Mouse (Mus musculus) ES-Bruce4 (cell line): Measurements from ENCODE around the gene Sesn3. TPM values are rescaled to one million over a fixed set of nuclear protein-coding genes. Genes with fewer than 3 reads are reported as not detected.

Experiments
- H3K27ac ChIP-seq: 2 replicates; pipeline ENCODE4 v1.5.1; 2012; ENCODE audit warnings: low read length, inconsistent platforms; ENCODE audit not compliant: insufficient read depth
- H3K27me3 ChIP-seq: 2 replicates; pipeline ENCODE4 v1.6.1; 2012; ENCODE audit warnings: mild to moderate bottlenecking, low read length, inconsistent platforms; ENCODE audit not compliant: control insufficient read depth, poor library complexity, insufficient read depth, severe bottlenecking
- H3K36me3 ChIP-seq: 2 replicates; pipeline ENCODE4 v1.6.1; 2012; ENCODE audit warnings: inconsistent platforms, mild to moderate bottlenecking, low read length, moderate library complexity; ENCODE audit not compliant: control insufficient read depth, poor library complexity, insufficient read depth, severe bottlenecking
- H3K4me1 ChIP-seq: one replicate; pipeline ENCODE4 v1.8.1; 2011; ENCODE audit warnings: low read length; ENCODE audit not compliant: control insufficient read depth, insufficient read depth
- H3K4me3 ChIP-seq: 2 replicates; pipeline ENCODE4 v1.5.1; 2011; ENCODE audit warnings: low read depth, mild to moderate bottlenecking, low read length
- H3K9ac ChIP-seq: 2 replicates; pipeline ENCODE4 v1.6.1; 2012; ENCODE audit warnings: low read depth, mild to moderate bottlenecking, inconsistent platforms; ENCODE audit not compliant: poor library complexity, severe bottlenecking
- H3K9me3 ChIP-seq: replicated peaks from 2 replicates; pipeline ENCODE4 v1.6.1; 2012; ENCODE audit warnings: mild to moderate bottlenecking, low read length, inconsistent platforms; ENCODE audit not compliant: control insufficient read depth, poor library complexity, insufficient read depth, severe bottlenecking
- CTCF ChIP-seq: IDR thresholded peaks from one replicate; pipeline ENCODE4 v1.8.1; 2011; ENCODE audit warnings: low read depth, low read length
- EP300 ChIP-seq: IDR thresholded peaks from 2 replicates; pipeline ENCODE4 v1.6.1; 2011; ENCODE audit warnings: low read depth, low read length; ENCODE audit not compliant: insufficient read depth
- POLR2A ChIP-seq: IDR thresholded peaks from one replicate; pipeline ENCODE4 v1.8.1; 2011; ENCODE audit warnings: low read length; ENCODE audit not compliant: insufficient read depth
- polyA plus RNA-seq: library from polyadenylated mRNA; stranded (reverse); fragments of >200 nt; gene quantifications from 2 replicates; pipeline ENCODE4 v1.2.4, GENCODE M21; 2011; ENCODE audit warnings: low read depth; ENCODE audit not compliant: missing spikeins, insufficient read depth, insufficient read length

The Sesn3 gene
- polyA plus RNA-seq, 1 experiment = 26.4 TPM

- H3K27ac ChIP-seq = no peak overlapping the region
Measured at GRCm38 (mm10) chr9:14293866-14294265, 19.0 kb downstream of the Sesn3 start.

GRCm38 (mm10) chr9:14295680-14296440 lies 21.0 kb downstream of the Sesn3 start:
- H3K27me3 ChIP-seq = no peaks in the 10 kb centered on the region
- H3K27ac ChIP-seq = no peak overlapping the region
- H3K9ac ChIP-seq = no peak overlapping the region
- H3K9me3 ChIP-seq = no peaks in the 10 kb centered on the region
- H3K36me3 ChIP-seq = no peaks in the 10 kb centered on the region
- H3K4me3 ChIP-seq = no peak overlapping the region
- H3K4me1 ChIP-seq = no peaks in the 10 kb centered on the region
- TF ChIP-seq EP300 = no peak
- TF ChIP-seq CTCF = no peak
- TF ChIP-seq POLR2A = no peak

More at GRCm38 (mm10) chr9:14293866-14294265, 19.0 kb downstream of the Sesn3 start:
- Histone ChIP-seq H3K4me1 (no peaks in the 10 kb centered on the region), H3K9ac (no peak overlapping the region), H3K9me3 (no peaks in the 10 kb centered on the region), H3K4me3 (no peak overlapping the region), H3K27me3 (no peaks in the 10 kb centered on the region), H3K36me3 (no peaks in the 10 kb centered on the region)
- TF ChIP-seq EP300 = no peak
- TF ChIP-seq POLR2A = no peak
- TF ChIP-seq CTCF = no peak

- Histone ChIP-seq H3K27ac (no peak overlapping the region), H3K36me3 (no peaks in the 10 kb centered on the region), H3K9me3 (no peaks in the 10 kb centered on the region), H3K4me3 (no peak overlapping the region), H3K9ac (no peak overlapping the region), H3K4me1 (no peaks in the 10 kb centered on the region), H3K27me3 (no peaks in the 10 kb centered on the region)
- TF ChIP-seq CTCF = no peak
- TF ChIP-seq POLR2A = no peak
- TF ChIP-seq EP300 = no peak
Measured at GRCm38 (mm10) chr9:14297204-14297603, 22.3 kb downstream of the Sesn3 start.

- Histone ChIP-seq H3K4me1 (no peaks in the 10 kb centered on the region), H3K36me3 (no peaks in the 10 kb centered on the region), H3K4me3 (no peak overlapping the region), H3K9ac (no peak overlapping the region), H3K27me3 (no peaks in the 10 kb centered on the region), H3K27ac (no peak overlapping the region), H3K9me3 (no peaks in the 10 kb centered on the region)
- TF ChIP-seq POLR2A (no peak), EP300 (no peak), CTCF (no peak)
Measured at GRCm38 (mm10) chr9:14299819-14300218, 25.0 kb downstream of the Sesn3 start.

- Histone ChIP-seq H3K4me1 (no peaks in the 10 kb centered on the region), H3K9ac (no peak overlapping the region), H3K36me3 (no peaks in the 10 kb centered on the region), H3K9me3 (no peaks in the 10 kb centered on the region), H3K27ac (no peak overlapping the region), H3K27me3 (no peaks in the 10 kb centered on the region), H3K4me3 (no peak overlapping the region)
- TF ChIP-seq CTCF (no peak), POLR2A (no peak), EP300 (no peak)
Measured at GRCm38 (mm10) chr9:14300795-14301194, 25.9 kb downstream of the Sesn3 start.

GRCm38 (mm10) chr9:14304262-14304968 lies 29.5 kb downstream of the Sesn3 start:
- H3K4me1 ChIP-seq = no peaks in the 10 kb centered on the region
- H3K4me3 ChIP-seq = no peak overlapping the region
- no peaks in the 10 kb centered on the region for H3K9me3 ChIP-seq
- no peak overlapping the region for H3K9ac ChIP-seq
- no peaks in the 10 kb centered on the region for H3K36me3 ChIP-seq
- H3K27ac ChIP-seq = no peak overlapping the region
- no peaks in the 10 kb centered on the region for H3K27me3 ChIP-seq
- TF ChIP-seq CTCF (no peak), POLR2A (no peak), EP300 (no peak)
